Mouse (Mus musculus): ENCODE results near the gene Slc44a2. TPM values are rescaled to one million over a fixed set of nuclear protein-coding genes. Genes with fewer than 3 reads are reported as not detected.
A peak's percentile ranks its signal among the peaks of the same experiment; 100 is the strongest.

Gene Slc44a2
- 155 and 165 TPM in 2 replicates for polyA plus RNA-seq (2015; fragmentation: Nextera tagmentation; extraction: Ambion mirVana)

DNA sequence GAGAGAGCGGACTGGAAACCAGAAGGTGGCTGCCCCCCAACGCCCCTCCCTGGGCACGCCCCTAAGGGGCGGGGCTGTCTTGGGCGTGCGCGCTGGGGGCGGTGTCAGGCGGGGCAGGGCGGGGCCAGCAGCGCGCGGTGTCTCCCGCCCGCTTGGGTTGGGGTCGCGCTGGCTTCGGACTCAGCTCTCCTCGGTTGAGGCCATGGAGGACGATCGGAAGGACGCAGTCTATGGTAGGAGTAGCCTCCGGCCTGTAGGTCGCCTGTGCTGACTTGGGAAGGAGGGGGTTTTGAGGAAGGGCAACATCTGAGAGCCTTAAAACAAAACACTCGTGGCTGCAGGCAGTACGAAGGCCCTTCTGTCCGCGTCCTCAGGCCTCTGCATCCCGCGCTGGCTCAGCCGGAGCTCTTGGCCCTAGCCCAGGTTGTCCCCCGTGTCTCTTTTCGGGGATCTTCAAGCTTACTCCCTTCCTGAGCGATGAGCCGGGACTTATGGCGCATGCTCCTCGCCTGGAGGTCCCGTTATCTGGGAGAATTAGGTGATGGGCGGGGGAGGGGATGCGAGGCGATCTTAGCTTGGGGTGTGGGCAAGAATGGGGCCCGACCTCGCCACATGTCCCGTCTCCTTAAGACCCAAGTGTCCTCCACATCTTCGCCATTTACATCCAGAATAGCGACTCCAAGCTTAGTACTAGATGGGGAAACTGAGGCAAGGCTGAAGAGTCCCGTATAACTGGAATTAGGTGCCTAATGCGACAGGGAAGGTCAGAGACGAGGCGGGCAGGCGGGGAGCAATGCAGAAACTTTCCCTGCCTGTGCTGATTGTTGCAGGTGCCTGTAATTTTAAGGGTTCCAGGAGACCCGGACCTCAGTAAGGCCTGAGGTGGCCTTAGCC is at the start of gene Slc44a2:
Gene Slc44a2, plus strand, starts transcription at position 80 of the 894 bp plus-strand sequence.
- Histone ChIP-seq H3K36me3 (ENCODE audit: insufficient read depth, low read length) (no peaks in the 10 kb centered on the region), H3K4me3 (ENCODE audit: low read depth, low read length) (peak within 1 kb of the TSS; percentile 68), H3K9ac (replicated peaks; ENCODE audit: low read depth) (peak within 1 kb of the TSS; percentile 62), H3K4me2 (replicated peaks; ENCODE audit: low read depth, low read length) (peak within 1 kb of the TSS; percentile 72), H3K27me3 (replicated peaks; ENCODE audit: insufficient read depth, low read length) (no peaks in the 10 kb centered on the region), H3K4me1 (ENCODE audit: insufficient read depth, low read depth, low read length) (peaks cover 3% of the 10 kb centered on the region; the same call in 1 of the 2 replicates), H3K9me3 (ENCODE audit: low read length) (no peaks in the 10 kb centered on the region), H3K27ac (ENCODE audit: low read length) (peak within 1 kb of the TSS; percentile 83)
- TF ChIP-seq CTCF (IDR thresholded peaks at IDR 0.05) (peak; percentile 36), EP300 (IDR thresholded peaks at IDR 0.05) (no peak)
- WGBS, result 1% methylated on average over 52 of the region's 52 CpGs
- ATAC-seq (peak; percentile 94), DNase-seq (ENCODE audit: low spot score) (peak; percentile 88)

- Histone ChIP-seq H3K4me2 (replicated peaks; ENCODE audit: low read depth, low read length) (no peak overlapping the region), H3K27ac (ENCODE audit: low read length) (no peak overlapping the region), H3K36me3 (ENCODE audit: insufficient read depth, low read length) (peaks cover 50% of the 10 kb centered on the region), H3K9ac (replicated peaks; ENCODE audit: low read depth) (no peak overlapping the region), H3K9me3 (ENCODE audit: low read length) (no peaks in the 10 kb centered on the region), H3K4me1 (ENCODE audit: insufficient read depth, low read depth, low read length) (no peaks in the 10 kb centered on the region), H3K4me3 (ENCODE audit: low read depth, low read length) (no peak overlapping the region), H3K27me3 (replicated peaks; ENCODE audit: insufficient read depth, low read length) (no peaks in the 10 kb centered on the region)
- TF ChIP-seq CTCF (IDR thresholded peaks at IDR 0.05), result no peak
- no peak for TF ChIP-seq EP300 (IDR thresholded peaks at IDR 0.05)
- 93% methylated on average over 9 of the region's 9 CpGs for WGBS
- no peak for ATAC-seq
- no peak for DNase-seq (ENCODE audit: low spot score)
These were observed 48.1 kb upstream of the Slc44a2 start for GRCm38 (mm10) chr9:21272391-21272790.

GRCm38 (mm10) chr9:21273094-21273493 is 47.4 kb upstream of the Slc44a2 start:
- Histone ChIP-seq H3K9ac (replicated peaks; ENCODE audit: low read depth) (no peak overlapping the region), H3K27me3 (replicated peaks; ENCODE audit: insufficient read depth, low read length) (no peaks in the 10 kb centered on the region), H3K4me2 (replicated peaks; ENCODE audit: low read depth, low read length) (no peak overlapping the region), H3K27ac (ENCODE audit: low read length) (no peak overlapping the region; the same call in 1 of the 2 replicates), H3K36me3 (ENCODE audit: insufficient read depth, low read length) (peaks cover 50% of the 10 kb centered on the region), H3K4me1 (ENCODE audit: insufficient read depth, low read depth, low read length) (no peaks in the 10 kb centered on the region), H3K9me3 (ENCODE audit: low read length) (no peaks in the 10 kb centered on the region), H3K4me3 (ENCODE audit: low read depth, low read length) (no peak overlapping the region)
- ATAC-seq, result no peak
- no peak for DNase-seq (ENCODE audit: low spot score)
- TF ChIP-seq EP300 (IDR thresholded peaks at IDR 0.05) (no peak), CTCF (IDR thresholded peaks at IDR 0.05) (no peak)
- WGBS, result 83% methylated on average over 8 of the region's 8 CpGs

- TF ChIP-seq CTCF (IDR thresholded peaks at IDR 0.05) (no peak), EP300 (IDR thresholded peaks at IDR 0.05) (no peak)
- H3K4me1 ChIP-seq (ENCODE audit: insufficient read depth, low read depth, low read length), result no peaks in the 10 kb centered on the region
- WGBS, result 75% methylated on average over 7 of the region's 7 CpGs
- peaks cover 50% of the 10 kb centered on the region for H3K36me3 ChIP-seq (ENCODE audit: insufficient read depth, low read length)
- DNase-seq (ENCODE audit: low spot score), result no peak
- no peak overlapping the region for H3K4me3 ChIP-seq (ENCODE audit: low read depth, low read length)
- H3K9me3 ChIP-seq (ENCODE audit: low read length), result no peaks in the 10 kb centered on the region
- H3K27me3 ChIP-seq (replicated peaks; ENCODE audit: insufficient read depth, low read length), result no peaks in the 10 kb centered on the region
- ATAC-seq, result peak; percentile 52
- H3K27ac ChIP-seq (ENCODE audit: low read length), result no peak overlapping the region; the same call in 1 of the 2 replicates
- no peak overlapping the region for H3K4me2 ChIP-seq (replicated peaks; ENCODE audit: low read depth, low read length)
- no peak overlapping the region for H3K9ac ChIP-seq (replicated peaks; ENCODE audit: low read depth)
These were observed 46.8 kb upstream of the Slc44a2 start for GRCm38 (mm10) chr9:21273520-21274228.

DNA sequence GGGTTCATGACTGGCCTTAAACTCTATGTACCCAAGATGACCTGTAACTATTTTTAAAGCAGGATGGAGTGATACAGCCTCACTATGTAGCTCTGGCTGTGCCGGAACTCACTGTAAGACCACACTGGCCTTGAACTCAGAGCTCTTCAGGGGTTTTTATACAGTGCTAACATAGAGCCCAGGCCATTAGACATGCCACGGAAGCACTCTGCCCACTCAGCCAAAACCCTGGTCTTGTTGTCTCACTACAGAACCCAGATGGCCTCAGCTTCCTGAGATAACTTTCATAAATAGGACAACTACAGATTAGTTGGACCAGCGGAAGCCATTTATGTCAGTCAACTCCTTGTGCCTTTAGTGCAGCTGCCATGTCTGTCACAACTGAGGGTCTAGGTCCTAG is 46.2 kb upstream of the Slc44a2 start:
- Histone ChIP-seq H3K27me3 (replicated peaks; ENCODE audit: insufficient read depth, low read length) (no peaks in the 10 kb centered on the region), H3K27ac (ENCODE audit: low read length) (no peak overlapping the region), H3K4me1 (ENCODE audit: insufficient read depth, low read depth, low read length) (no peaks in the 10 kb centered on the region), H3K9ac (replicated peaks; ENCODE audit: low read depth) (no peak overlapping the region), H3K4me3 (ENCODE audit: low read depth, low read length) (no peak overlapping the region), H3K9me3 (ENCODE audit: low read length) (no peaks in the 10 kb centered on the region), H3K4me2 (replicated peaks; ENCODE audit: low read depth, low read length) (no peak overlapping the region), H3K36me3 (ENCODE audit: insufficient read depth, low read length) (peaks cover 52% of the 10 kb centered on the region)
- 89% methylated on average over 3 of the region's 3 CpGs for WGBS
- ATAC-seq, result no peak
- TF ChIP-seq EP300 (IDR thresholded peaks at IDR 0.05) (no peak), CTCF (IDR thresholded peaks at IDR 0.05) (no peak)
- DNase-seq (ENCODE audit: low spot score), result no peak

- Histone ChIP-seq H3K4me1 (ENCODE audit: insufficient read depth, low read depth, low read length) (no peaks in the 10 kb centered on the region), H3K4me2 (replicated peaks; ENCODE audit: low read depth, low read length) (no peak overlapping the region), H3K9me3 (ENCODE audit: low read length) (no peaks in the 10 kb centered on the region), H3K36me3 (ENCODE audit: insufficient read depth, low read length) (peaks cover 47% of the 10 kb centered on the region), H3K27ac (ENCODE audit: low read length) (no peak overlapping the region), H3K9ac (replicated peaks; ENCODE audit: low read depth) (no peak overlapping the region), H3K4me3 (ENCODE audit: low read depth, low read length) (no peak overlapping the region), H3K27me3 (replicated peaks; ENCODE audit: insufficient read depth, low read length) (no peaks in the 10 kb centered on the region)
- no peak for DNase-seq (ENCODE audit: low spot score)
- ATAC-seq, result no peak
- TF ChIP-seq CTCF (IDR thresholded peaks at IDR 0.05), result no peak
- TF ChIP-seq EP300 (IDR thresholded peaks at IDR 0.05), result no peak
- 84% methylated on average over 7 of the region's 7 CpGs for WGBS
These were observed 45.3 kb upstream of the Slc44a2 start for GRCm38 (mm10) chr9:21275013-21275710.

All from lung, postnatal 0 days (tissue).